Mouse (Mus musculus) adrenal gland, postnatal 25 days (tissue): ENCODE data around the gene Fam107b. TPM values are rescaled to one million over a fixed set of nuclear protein-coding genes. Genes with fewer than 3 reads are reported as not detected.
"Not testable (repeated sequence)": the region's sequence is repeated elsewhere in the genome, so short reads cannot be mapped to it uniquely, and the experiment has no call there.

Source experiments
- DNase-seq: peaks from one replicate; pipeline ENCODE4 v3.0.0; 2021; ENCODE audit warnings: mixed read lengths
- total RNA-seq: library from RNA; stranded (reverse); gene quantifications from 2 replicates; pipeline ENCODE4 v1.2.3, GENCODE M21; 2021

Gene Fam107b
- total RNA-seq, 1 experiment from 2014 or later = 9.5 TPM

- no peak for DNase-seq
These were observed 88.6 kb downstream of the Fam107b start for GRCm38 (mm10) chr2:3658900-3659299.

GRCm38 (mm10) chr2:3659300-3659910 is 89.1 kb downstream of the Fam107b start:
- no peak for DNase-seq

- no peak for DNase-seq
These were observed 93.8 kb downstream of the Fam107b start for GRCm38 (mm10) chr2:3664086-3664485.

GRCm38 (mm10) chr2:3668682-3669081 is 98.4 kb downstream of the Fam107b start:
- no peak for DNase-seq

GRCm38 (mm10) chr2:3669646-3670045 is 99.4 kb downstream of the Fam107b start:
- no peak for DNase-seq

GRCm38 (mm10) chr2:3672654-3673367 is 102.5 kb downstream of the Fam107b start:
- no peak for DNase-seq

GRCm38 (mm10) chr2:3675481-3675880 is 105.2 kb downstream of the Fam107b start:
- no peak for DNase-seq

- DNase-seq = no peak
These were observed 112.4 kb downstream of the Fam107b start for GRCm38 (mm10) chr2:3682699-3683098.

- no peak for DNase-seq
These were observed 113.1 kb downstream of the Fam107b start for GRCm38 (mm10) chr2:3683343-3683742.

- DNase-seq = no peak
These were observed 113.5 kb downstream of the Fam107b start for GRCm38 (mm10) chr2:3683751-3684229.

- DNase-seq = no peak
These were observed 119.9 kb downstream of the Fam107b start for GRCm38 (mm10) chr2:3690221-3690620.

- DNase-seq = no peak
These were observed 122.5 kb downstream of the Fam107b start for GRCm38 (mm10) chr2:3692833-3693232.

- no peak for DNase-seq
These were observed 125.6 kb downstream of the Fam107b start for GRCm38 (mm10) chr2:3695900-3696299.

- no peak for DNase-seq
These were observed 130.1 kb downstream of the Fam107b start for GRCm38 (mm10) chr2:3700368-3700767.

- DNase-seq = no peak
These were observed 132.4 kb downstream of the Fam107b start for GRCm38 (mm10) chr2:3702640-3703190.

GRCm38 (mm10) chr2:3703806-3704205 is 133.5 kb downstream of the Fam107b start:
- DNase-seq = no peak

- DNase-seq = no peak
These were observed 134.2 kb downstream of the Fam107b start for GRCm38 (mm10) chr2:3704311-3705162.

- not testable (repeated sequence) for DNase-seq
These were observed 135.0 kb downstream of the Fam107b start for GRCm38 (mm10) chr2:3705283-3705682.

GRCm38 (mm10) chr2:3707236-3707635 is 136.9 kb downstream of the Fam107b start:
- DNase-seq = no peak

GRCm38 (mm10) chr2:3708621-3709020 is 138.3 kb downstream of the Fam107b start:
- no peak for DNase-seq

- no peak for DNase-seq
These were observed 139.6 kb downstream of the Fam107b start for GRCm38 (mm10) chr2:3709882-3710281.

- DNase-seq = no peak
These were observed 140.2 kb downstream of the Fam107b start for GRCm38 (mm10) chr2:3710521-3710920.
